Mouse (Mus musculus): ENCODE results near the gene Abca1. TPM values are rescaled to one million over a fixed set of nuclear protein-coding genes. Genes with fewer than 3 reads are reported as not detected.

Gene Abca1
- polyA plus RNA-seq (2016; fragmentation: Nextera tagmentation; extraction: Ambion mirVana) = 2.2 and 2.6 TPM in 2 replicates

- Histone ChIP-seq H3K9me3 (no peaks in the 10 kb centered on the region), H3K4me1 (peaks cover 21% of the 10 kb centered on the region), H3K4me3 (peak within 1 kb of the TSS; percentile 65), H3K27me3 (ENCODE audit: poor library complexity, severe bottlenecking) (peaks cover 29% of the 10 kb centered on the region), H3K36me3 (replicated peaks) (no peaks in the 10 kb centered on the region), H3K27ac (peak within 1 kb of the TSS; percentile 77)
- DNase-seq (ENCODE audit: extremely low spot score, low spot score) = peak; percentile 92
- WGBS = 0% methylated on average over 37 of the region's 37 CpGs
Measured at GRCm38 (mm10) chr4:53159767-53160166, at the start of gene Abca1. Gene Abca1, minus strand, starts transcription at chr4:53159895.

DNA sequence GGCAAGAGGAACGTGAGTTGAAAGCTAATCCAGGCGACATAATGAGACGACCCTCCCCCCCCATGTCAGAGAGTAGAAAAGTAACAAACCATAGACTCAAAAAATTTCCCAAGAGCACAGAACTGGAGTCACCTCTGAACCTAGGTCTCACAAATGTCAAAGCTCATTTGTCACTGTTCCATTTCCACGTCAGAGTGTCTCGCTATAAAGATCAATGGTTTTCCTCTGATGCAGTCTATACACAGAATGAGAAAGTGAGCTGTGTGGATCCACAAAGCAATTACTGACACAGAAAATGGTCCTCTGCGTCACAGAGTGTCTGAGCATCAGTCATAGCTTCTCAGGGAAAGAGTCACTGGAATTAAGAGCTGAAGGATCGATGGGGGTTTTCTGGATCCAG is 44.8 kb upstream of the Abca1 start:
- Histone ChIP-seq H3K36me3 (replicated peaks) (no peaks in the 10 kb centered on the region), H3K4me3 (no peak overlapping the region), H3K9me3 (no peaks in the 10 kb centered on the region), H3K27me3 (ENCODE audit: poor library complexity, severe bottlenecking) (no peaks in the 10 kb centered on the region), H3K4me1 (no peaks in the 10 kb centered on the region), H3K27ac (no peak overlapping the region)
- WGBS = 88% methylated on average over 7 of the region's 7 CpGs
- DNase-seq (ENCODE audit: extremely low spot score, low spot score) = no peak

- no peaks in the 10 kb centered on the region for H3K27me3 ChIP-seq (ENCODE audit: poor library complexity, severe bottlenecking)
- WGBS = 87% methylated on average over 15 of the region's 15 CpGs
Measured at GRCm38 (mm10) chr4:53203595-53204400, 44.1 kb upstream of the Abca1 start.

GRCm38 (mm10) chr4:53200276-53200675 is 40.6 kb upstream of the Abca1 start:
- Histone ChIP-seq H3K27ac (no peak overlapping the region), H3K4me1 (peaks cover 13% of the 10 kb centered on the region), H3K4me3 (no peak overlapping the region), H3K36me3 (replicated peaks) (no peaks in the 10 kb centered on the region), H3K9me3 (no peaks in the 10 kb centered on the region), H3K27me3 (ENCODE audit: poor library complexity, severe bottlenecking) (no peaks in the 10 kb centered on the region)
- DNase-seq (ENCODE audit: extremely low spot score, low spot score) = no peak
- WGBS = 98% methylated on average over 1 of the region's 1 CpGs

More at GRCm38 (mm10) chr4:53203595-53204400, 44.1 kb upstream of the Abca1 start:
- H3K4me3 ChIP-seq = no peak overlapping the region
- no peak for DNase-seq (ENCODE audit: extremely low spot score, low spot score)
- H3K9me3 ChIP-seq = no peaks in the 10 kb centered on the region
- no peak overlapping the region for H3K27ac ChIP-seq
- H3K36me3 ChIP-seq (replicated peaks) = no peaks in the 10 kb centered on the region
- no peaks in the 10 kb centered on the region for H3K4me1 ChIP-seq

DNA sequence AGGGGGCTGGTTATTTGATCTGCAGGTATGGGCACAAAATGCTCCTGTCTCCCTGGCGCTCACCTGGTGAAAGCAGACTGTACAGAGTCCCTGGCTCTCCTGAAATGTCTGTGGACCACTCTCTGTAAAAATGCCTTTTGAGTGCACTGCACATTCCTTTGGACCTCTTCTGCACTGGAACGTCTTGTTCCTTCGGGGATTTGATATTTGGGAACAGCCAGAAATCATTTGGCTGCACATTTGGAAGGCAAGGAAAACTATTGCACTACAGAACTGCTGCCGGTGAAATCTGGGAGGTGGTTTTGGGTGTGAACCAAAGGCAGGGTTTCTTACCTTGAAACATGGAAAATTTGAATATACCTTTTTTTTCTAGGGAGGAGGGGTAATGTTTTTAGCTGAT is 38.1 kb upstream of the Abca1 start:
- 94% methylated on average over 4 of the region's 4 CpGs for WGBS
- no peak overlapping the region for H3K27ac ChIP-seq

DNA sequence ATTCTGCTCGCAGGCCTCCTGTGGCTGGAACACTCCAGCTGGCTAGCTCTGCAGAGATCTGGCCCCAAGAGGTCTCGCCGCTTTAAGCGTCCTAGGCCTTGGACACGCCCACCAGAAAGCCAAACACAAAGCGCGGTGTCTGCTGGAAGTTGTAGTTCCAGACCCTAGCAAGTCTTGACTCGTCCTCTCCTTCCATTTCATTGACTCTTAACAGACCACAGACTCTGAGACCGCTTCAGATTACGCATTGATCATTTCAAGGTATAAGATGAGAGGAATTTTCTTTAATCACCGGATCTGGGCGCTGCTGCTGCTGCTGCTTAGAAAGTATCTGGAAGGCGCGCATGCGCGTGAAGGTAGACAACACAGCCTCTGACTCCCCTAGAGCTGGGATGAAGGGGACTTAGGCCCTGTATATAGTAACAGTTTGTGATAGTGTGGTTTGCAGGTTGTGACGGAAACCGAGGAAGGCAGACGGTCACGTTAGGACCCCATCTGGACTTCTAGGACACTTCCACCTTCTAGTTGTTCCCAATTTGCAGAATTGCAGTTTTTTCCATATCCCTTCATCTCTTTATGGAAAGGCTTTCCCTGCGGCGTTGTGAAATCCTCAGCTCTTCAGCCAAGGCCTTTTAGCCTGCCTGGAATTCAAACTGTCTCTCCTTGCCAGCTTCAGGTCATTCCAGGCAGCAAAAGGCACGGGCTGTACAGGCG is 36.5 kb upstream of the Abca1 start:
- no peaks in the 10 kb centered on the region for H3K27me3 ChIP-seq (ENCODE audit: poor library complexity, severe bottlenecking)
- 14% methylated on average over 24 of the region's 24 CpGs for WGBS
- peak; percentile 82 for DNase-seq (ENCODE audit: extremely low spot score, low spot score)
- no peaks in the 10 kb centered on the region for H3K9me3 ChIP-seq
- H3K36me3 ChIP-seq (replicated peaks) = no peaks in the 10 kb centered on the region
- H3K4me3 ChIP-seq = peak overlapping the region; percentile 55
- peaks cover 13% of the 10 kb centered on the region for H3K4me1 ChIP-seq
- peak overlapping the region; percentile 40; the same call in 1 of the 2 replicates for H3K27ac ChIP-seq

More for the DNA sequence above, 38.1 kb upstream of the Abca1 start:
- no peaks in the 10 kb centered on the region for H3K36me3 ChIP-seq (replicated peaks)
- no peaks in the 10 kb centered on the region for H3K27me3 ChIP-seq (ENCODE audit: poor library complexity, severe bottlenecking)
- no peaks in the 10 kb centered on the region for H3K9me3 ChIP-seq
- no peak overlapping the region for H3K4me3 ChIP-seq
- DNase-seq (ENCODE audit: extremely low spot score, low spot score) = no peak
- H3K4me1 ChIP-seq = peaks cover 13% of the 10 kb centered on the region

DNA sequence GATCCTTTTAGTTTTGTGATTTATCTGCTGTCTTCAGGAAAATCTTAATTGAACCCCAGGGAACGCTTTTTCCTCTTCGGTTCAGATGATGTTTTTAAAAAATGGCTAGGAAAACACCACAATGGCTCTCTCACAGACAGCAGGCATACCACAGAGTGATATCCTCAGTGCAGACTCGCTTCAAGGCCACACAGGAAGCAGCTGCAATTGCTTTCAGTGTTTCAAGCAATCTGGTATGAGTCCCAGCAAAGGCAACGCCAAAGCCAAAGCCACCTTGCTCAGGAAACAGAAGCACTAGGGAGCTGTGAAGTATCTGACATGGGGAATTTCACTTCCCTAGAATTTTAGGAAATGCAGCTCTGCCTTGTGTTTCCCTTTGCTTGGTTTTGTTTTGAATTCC is 27.4 kb upstream of the Abca1 start:
- 60% methylated on average over 4 of the region's 4 CpGs for WGBS
- Histone ChIP-seq H3K36me3 (replicated peaks) (no peaks in the 10 kb centered on the region), H3K27ac (no peak overlapping the region), H3K27me3 (ENCODE audit: poor library complexity, severe bottlenecking) (no peaks in the 10 kb centered on the region), H3K4me3 (no peak overlapping the region), H3K9me3 (no peaks in the 10 kb centered on the region), H3K4me1 (peaks cover 8% of the 10 kb centered on the region)
- no peak for DNase-seq (ENCODE audit: extremely low spot score, low spot score)

DNA sequence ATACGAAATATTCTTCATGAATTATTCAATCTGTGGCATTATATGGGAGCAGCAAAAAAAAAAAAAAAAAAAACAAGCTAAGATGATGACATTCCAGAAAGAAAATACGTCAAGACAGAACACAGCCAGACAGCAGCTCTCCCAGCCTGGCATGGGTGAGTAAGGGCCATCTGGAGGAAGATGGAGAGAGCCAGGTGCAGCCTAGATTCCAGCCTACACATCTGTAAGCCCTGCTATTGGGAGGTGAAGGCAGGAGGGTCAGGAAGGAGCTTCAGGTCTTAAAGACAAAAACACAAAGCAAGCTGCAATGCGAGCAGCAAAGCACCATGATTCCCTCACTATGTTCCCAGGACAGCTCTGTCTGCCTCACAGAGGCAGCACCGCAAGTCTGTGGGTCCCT is 26.9 kb upstream of the Abca1 start:
- H3K4me1 ChIP-seq = peaks cover 8% of the 10 kb centered on the region
- H3K4me3 ChIP-seq = no peak overlapping the region
- 74% methylated on average over 4 of the region's 4 CpGs for WGBS
- 0 out of 2 replicates have a peak overlapping the region, but pooled peaks have one; percentile 33 for H3K27ac ChIP-seq
- DNase-seq (ENCODE audit: extremely low spot score, low spot score) = no peak
- no peaks in the 10 kb centered on the region for H3K27me3 ChIP-seq (ENCODE audit: poor library complexity, severe bottlenecking)
- H3K9me3 ChIP-seq = no peaks in the 10 kb centered on the region
- H3K36me3 ChIP-seq (replicated peaks) = no peaks in the 10 kb centered on the region

DNA sequence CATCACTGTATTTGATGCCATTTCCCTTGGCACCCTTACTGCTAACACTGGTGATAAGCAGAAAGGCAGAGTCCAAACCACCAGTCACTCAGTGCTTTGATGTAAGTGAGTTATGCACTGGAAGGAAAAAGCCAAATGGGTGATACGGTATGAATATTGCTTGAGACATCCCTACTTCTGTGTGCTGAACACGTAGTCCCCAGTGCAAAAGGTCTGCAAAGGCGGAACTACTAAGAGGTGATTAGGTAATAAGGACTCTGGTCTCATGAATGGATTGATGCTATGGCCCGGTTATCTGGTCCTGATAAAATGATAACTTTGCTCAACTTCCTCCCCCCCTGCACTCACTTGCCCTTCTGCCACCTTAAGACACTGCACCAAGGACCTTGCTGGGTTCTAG is 26.4 kb upstream of the Abca1 start:
- Histone ChIP-seq H3K4me3 (no peak overlapping the region), H3K27ac (no peak overlapping the region), H3K9me3 (no peaks in the 10 kb centered on the region), H3K36me3 (replicated peaks) (no peaks in the 10 kb centered on the region), H3K4me1 (peaks cover 8% of the 10 kb centered on the region), H3K27me3 (ENCODE audit: poor library complexity, severe bottlenecking) (no peaks in the 10 kb centered on the region)
- 92% methylated on average over 4 of the region's 4 CpGs for WGBS
- DNase-seq (ENCODE audit: extremely low spot score, low spot score) = no peak

DNA sequence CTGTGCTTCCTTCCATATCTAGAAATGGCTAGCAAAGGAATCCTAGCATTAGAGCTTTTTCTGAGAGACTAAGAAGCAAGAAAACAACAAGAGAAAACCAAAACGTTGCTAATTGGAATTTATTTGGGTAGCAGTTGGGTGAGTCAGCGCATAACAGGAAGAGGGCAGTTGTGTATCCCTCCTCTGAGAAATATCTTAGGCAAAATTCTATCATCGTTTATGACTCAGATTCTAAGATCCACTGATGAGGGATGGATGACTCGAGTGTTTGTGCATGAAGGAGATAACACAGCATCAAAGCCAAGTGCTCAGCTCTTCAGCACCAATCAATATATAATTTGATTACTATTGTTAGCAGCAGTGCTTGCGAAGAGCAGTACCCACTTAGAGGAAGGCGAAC is 21.8 kb upstream of the Abca1 start:
- H3K4me1 ChIP-seq = peaks cover 15% of the 10 kb centered on the region
- no peak overlapping the region for H3K4me3 ChIP-seq
- WGBS = 85% methylated on average over 6 of the region's 6 CpGs
- H3K27ac ChIP-seq = no peak overlapping the region
- H3K27me3 ChIP-seq (ENCODE audit: poor library complexity, severe bottlenecking) = no peaks in the 10 kb centered on the region
- no peaks in the 10 kb centered on the region for H3K9me3 ChIP-seq
- DNase-seq (ENCODE audit: extremely low spot score, low spot score) = no peak
- H3K36me3 ChIP-seq (replicated peaks) = no peaks in the 10 kb centered on the region

GRCm38 (mm10) chr4:53179308-53179820 is 19.7 kb upstream of the Abca1 start:
- Histone ChIP-seq H3K27ac (no peak overlapping the region), H3K36me3 (replicated peaks) (no peaks in the 10 kb centered on the region), H3K4me3 (no peak overlapping the region), H3K9me3 (no peaks in the 10 kb centered on the region), H3K4me1 (peaks cover 15% of the 10 kb centered on the region), H3K27me3 (ENCODE audit: poor library complexity, severe bottlenecking) (no peaks in the 10 kb centered on the region)
- 82% methylated on average over 10 of the region's 10 CpGs for WGBS
- no peak for DNase-seq (ENCODE audit: extremely low spot score, low spot score)

GRCm38 (mm10) chr4:53178489-53178888 is 18.8 kb upstream of the Abca1 start:
- WGBS = 85% methylated on average over 7 of the region's 7 CpGs

GRCm38 (mm10) chr4:53177696-53178095 is 18.0 kb upstream of the Abca1 start:
- DNase-seq (ENCODE audit: extremely low spot score, low spot score) = no peak
- no peak overlapping the region for H3K27ac ChIP-seq
- H3K4me3 ChIP-seq = no peak overlapping the region
- no peaks in the 10 kb centered on the region for H3K9me3 ChIP-seq
- H3K27me3 ChIP-seq (ENCODE audit: poor library complexity, severe bottlenecking) = no peaks in the 10 kb centered on the region
- peaks cover 15% of the 10 kb centered on the region for H3K4me1 ChIP-seq
- no peaks in the 10 kb centered on the region for H3K36me3 ChIP-seq (replicated peaks)
- 90% methylated on average over 8 of the region's 8 CpGs for WGBS

More at GRCm38 (mm10) chr4:53178489-53178888, 18.8 kb upstream of the Abca1 start:
- Histone ChIP-seq H3K27me3 (ENCODE audit: poor library complexity, severe bottlenecking) (no peaks in the 10 kb centered on the region), H3K4me1 (peaks cover 15% of the 10 kb centered on the region), H3K27ac (no peak overlapping the region), H3K4me3 (no peak overlapping the region), H3K9me3 (no peaks in the 10 kb centered on the region), H3K36me3 (replicated peaks) (no peaks in the 10 kb centered on the region)
- no peak for DNase-seq (ENCODE audit: extremely low spot score, low spot score)
